Mouse (Mus musculus): ENCODE measurements at regions not wholly inside any gene's neighbourhood (a gene's known extent, or its start where the extent isn't known, plus 50 kb on each side); places are given as distances from the start of the nearest gene placed in this dataset.

DNA sequence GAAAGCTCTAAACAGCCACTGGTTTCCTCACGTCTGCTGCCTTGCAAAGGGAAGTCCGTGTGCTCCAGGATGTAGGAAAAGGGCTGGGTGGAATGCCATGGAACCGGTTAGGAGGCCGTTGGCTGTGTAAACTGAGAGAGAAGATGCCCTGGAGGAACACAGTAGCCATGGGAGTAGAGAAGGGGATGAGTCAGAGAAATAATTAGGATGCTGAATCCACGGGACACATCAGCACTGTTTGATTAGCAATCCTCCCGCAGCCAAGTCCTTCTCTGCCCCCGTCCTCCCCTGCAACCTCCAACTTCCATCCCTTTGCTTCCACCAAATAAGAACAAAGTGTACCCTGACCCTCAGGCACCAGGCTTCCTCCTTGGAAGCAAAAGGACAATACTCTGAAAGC, 532.4 kb upstream of the Tmpo start:
- Histone ChIP-seq H3K79me2 (ENCODE audit: control insufficient read depth, insufficient read depth, low read length) (no peaks in the 10 kb centered on the region), H3K36me3 (ENCODE audit: control insufficient read depth, insufficient read depth, low read length) (no peaks in the 10 kb centered on the region)
- WGBS: 27% methylated on average over 7 of the region's 7 CpGs

DNA sequence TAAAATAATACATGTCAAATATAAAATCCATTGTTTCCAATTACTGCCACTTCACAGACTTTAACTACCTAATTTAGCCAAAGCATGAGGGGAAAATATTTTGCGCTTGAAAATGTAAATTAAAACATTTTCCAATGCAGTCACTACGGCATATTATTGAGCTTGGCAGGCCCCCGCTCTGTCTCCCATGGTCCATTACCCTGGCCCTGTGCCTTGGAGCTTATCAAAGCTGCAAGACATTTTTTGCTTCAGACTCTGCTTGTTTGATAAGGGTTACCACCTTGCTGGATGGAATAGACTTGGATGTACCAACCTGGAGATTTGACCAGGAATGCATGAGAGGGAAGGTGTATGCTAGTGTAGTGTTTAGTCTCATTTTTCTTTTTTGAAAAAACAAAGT, 525.7 kb upstream of the Tmpo start:
- Histone ChIP-seq H3K4me3 (ENCODE audit: insufficient read depth, low read depth, low read length) (no peak overlapping the region), H3K36me3 (ENCODE audit: control insufficient read depth, insufficient read depth, low read length) (no peaks in the 10 kb centered on the region), H3K79me2 (ENCODE audit: control insufficient read depth, insufficient read depth, low read length) (no peaks in the 10 kb centered on the region), H3K27me3 (ENCODE audit: control insufficient read depth, insufficient read depth, low read length) (0 out of 2 replicates have a peak, but pooled peaks cover 3% of the 10 kb centered on the region), H3K9ac (ENCODE audit: low read depth, low read length) (no peak overlapping the region), H3K27ac (replicated peaks; ENCODE audit: insufficient read depth, low read depth, low read length) (no peak overlapping the region), H3K4me1 (ENCODE audit: control insufficient read depth, insufficient read depth, low read length) (no peaks in the 10 kb centered on the region)
- DNase-seq (ENCODE audit: extremely low read depth, low read depth, low spot score): no peak
- 94% methylated on average over 3 of the region's 3 CpGs for WGBS
- TF ChIP-seq CTCF (IDR thresholded peaks at IDR 0.05; ENCODE audit: low read depth, low read length) (no peak), POLR2A (IDR thresholded peaks at IDR 0.05; ENCODE audit: extremely low read depth, insufficient read depth, low read length) (no peak)

More for the DNA sequence above, 532.4 kb upstream of the Tmpo start:
- H3K4me3 ChIP-seq (ENCODE audit: insufficient read depth, low read depth, low read length): no peak overlapping the region
- TF ChIP-seq POLR2A (IDR thresholded peaks at IDR 0.05; ENCODE audit: extremely low read depth, insufficient read depth, low read length) (no peak), CTCF (IDR thresholded peaks at IDR 0.05; ENCODE audit: low read depth, low read length) (no peak)
- no peak overlapping the region for H3K27ac ChIP-seq (replicated peaks; ENCODE audit: insufficient read depth, low read depth, low read length)
- H3K9ac ChIP-seq (ENCODE audit: low read depth, low read length): no peak overlapping the region
- H3K4me1 ChIP-seq (ENCODE audit: control insufficient read depth, insufficient read depth, low read length): no peaks in the 10 kb centered on the region
- 0 out of 2 replicates have a peak, but pooled peaks cover 2% of the 10 kb centered on the region for H3K27me3 ChIP-seq (ENCODE audit: control insufficient read depth, insufficient read depth, low read length)
- no peak for DNase-seq (ENCODE audit: extremely low read depth, low read depth, low spot score)

DNA sequence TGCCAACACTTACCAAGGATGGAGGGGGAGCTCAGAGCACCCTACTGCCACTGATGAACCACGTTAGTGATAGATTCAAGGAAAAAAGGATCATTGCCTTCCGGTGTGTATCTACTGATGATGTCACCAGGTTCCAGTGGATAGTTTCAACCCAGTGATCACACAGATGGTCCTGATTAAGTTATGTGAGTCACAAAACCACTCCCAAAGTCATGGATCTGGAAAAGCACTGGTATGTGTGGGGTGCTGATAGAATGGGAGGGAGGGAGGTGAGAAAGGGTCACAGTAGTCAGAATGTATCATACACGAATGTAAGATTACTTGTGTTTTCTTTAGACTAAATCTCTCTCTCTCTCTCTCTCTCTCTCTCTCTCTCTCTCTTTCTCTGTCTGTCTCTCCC, 523.6 kb upstream of the Tmpo start:
- no peak for DNase-seq (ENCODE audit: extremely low read depth, low read depth, low spot score)
- Histone ChIP-seq H3K9ac (ENCODE audit: low read depth, low read length) (no peak overlapping the region), H3K4me3 (ENCODE audit: insufficient read depth, low read depth, low read length) (no peak overlapping the region), H3K27ac (replicated peaks; ENCODE audit: insufficient read depth, low read depth, low read length) (no peak overlapping the region), H3K4me1 (ENCODE audit: control insufficient read depth, insufficient read depth, low read length) (no peaks in the 10 kb centered on the region), H3K36me3 (ENCODE audit: control insufficient read depth, insufficient read depth, low read length) (no peaks in the 10 kb centered on the region), H3K27me3 (ENCODE audit: control insufficient read depth, insufficient read depth, low read length) (0 out of 2 replicates have a peak, but pooled peaks cover 3% of the 10 kb centered on the region), H3K79me2 (ENCODE audit: control insufficient read depth, insufficient read depth, low read length) (no peaks in the 10 kb centered on the region)
- 57% methylated on average over 3 of the region's 3 CpGs for WGBS
- TF ChIP-seq CTCF (IDR thresholded peaks at IDR 0.05; ENCODE audit: low read depth, low read length) (no peak), POLR2A (IDR thresholded peaks at IDR 0.05; ENCODE audit: extremely low read depth, insufficient read depth, low read length) (no peak)

DNA sequence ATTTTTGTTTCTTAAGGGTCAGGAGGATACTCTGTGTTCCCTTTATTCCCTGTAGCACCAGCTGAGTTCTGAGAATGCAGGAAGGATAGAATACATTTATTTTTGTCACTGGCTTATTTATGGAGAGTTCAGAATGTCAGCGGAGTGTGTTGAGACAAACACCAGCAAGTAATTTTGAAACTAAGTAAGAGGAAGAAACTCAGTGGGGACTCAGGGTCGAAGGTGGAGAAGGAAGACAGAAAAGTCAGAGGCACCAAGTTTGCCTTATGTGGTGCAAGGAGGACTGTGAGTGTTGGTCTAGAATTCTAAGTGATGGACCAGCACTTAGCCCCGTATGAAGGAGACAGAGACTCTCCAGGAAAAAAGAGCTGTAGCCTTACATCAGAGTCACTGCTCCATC, 520.7 kb upstream of the Tmpo start:
- DNase-seq (ENCODE audit: extremely low read depth, low read depth, low spot score): peak; percentile 19
- 0 out of 2 replicates have a peak, but pooled peaks cover 3% of the 10 kb centered on the region for H3K27me3 ChIP-seq (ENCODE audit: control insufficient read depth, insufficient read depth, low read length)
- no peak overlapping the region for H3K4me3 ChIP-seq (ENCODE audit: insufficient read depth, low read depth, low read length)
- no peaks in the 10 kb centered on the region for H3K79me2 ChIP-seq (ENCODE audit: control insufficient read depth, insufficient read depth, low read length)
- 75% methylated on average over 3 of the region's 3 CpGs for WGBS
- no peak overlapping the region for H3K9ac ChIP-seq (ENCODE audit: low read depth, low read length)
- no peak for TF ChIP-seq POLR2A (IDR thresholded peaks at IDR 0.05; ENCODE audit: extremely low read depth, insufficient read depth, low read length)
- TF ChIP-seq CTCF (IDR thresholded peaks at IDR 0.05; ENCODE audit: low read depth, low read length): no peak
- no peak overlapping the region for H3K27ac ChIP-seq (replicated peaks; ENCODE audit: insufficient read depth, low read depth, low read length)
- no peaks in the 10 kb centered on the region for H3K4me1 ChIP-seq (ENCODE audit: control insufficient read depth, insufficient read depth, low read length)
- no peaks in the 10 kb centered on the region for H3K36me3 ChIP-seq (ENCODE audit: control insufficient read depth, insufficient read depth, low read length)

DNA sequence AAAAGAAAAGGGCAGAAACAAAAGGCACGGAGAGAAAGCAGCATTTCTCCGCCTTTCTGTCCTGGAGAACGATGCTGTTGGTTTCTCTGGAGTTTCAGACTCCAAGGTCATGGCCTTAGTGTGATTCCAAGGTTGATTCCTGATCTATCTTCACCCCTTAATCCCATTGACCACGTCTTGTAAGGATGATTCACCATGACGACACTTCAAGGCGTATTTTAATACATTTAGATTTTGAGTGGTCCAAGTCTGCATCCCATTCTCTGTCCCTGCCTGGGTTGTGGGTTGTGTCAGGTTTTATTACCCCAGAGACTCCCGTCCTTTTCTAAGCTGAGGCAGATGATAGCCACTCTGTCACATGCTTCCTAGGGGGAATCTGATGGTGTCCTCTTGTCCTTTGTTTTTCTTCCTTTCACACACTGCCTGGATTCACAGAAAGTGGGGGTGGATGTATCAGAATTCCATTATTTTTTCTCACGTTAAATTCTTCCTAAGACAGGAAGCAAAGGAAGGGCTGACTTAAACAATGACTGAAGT, 505.0 kb upstream of the Tmpo start:
- no peak overlapping the region for H3K27ac ChIP-seq (replicated peaks; ENCODE audit: insufficient read depth, low read depth, low read length)
- H3K36me3 ChIP-seq (ENCODE audit: control insufficient read depth, insufficient read depth, low read length): no peaks in the 10 kb centered on the region
- no peaks in the 10 kb centered on the region for H3K27me3 ChIP-seq (ENCODE audit: control insufficient read depth, insufficient read depth, low read length)
- 81% methylated on average over 8 of the region's 8 CpGs for WGBS
- TF ChIP-seq POLR2A (IDR thresholded peaks at IDR 0.05; ENCODE audit: extremely low read depth, insufficient read depth, low read length) (no peak), CTCF (IDR thresholded peaks at IDR 0.05; ENCODE audit: low read depth, low read length) (no peak)
- H3K4me1 ChIP-seq (ENCODE audit: control insufficient read depth, insufficient read depth, low read length): peaks cover 2% of the 10 kb centered on the region; the same call in 1 of the 2 replicates
- no peak overlapping the region for H3K4me3 ChIP-seq (ENCODE audit: insufficient read depth, low read depth, low read length)
- H3K9ac ChIP-seq (ENCODE audit: low read depth, low read length): no peak overlapping the region
- H3K79me2 ChIP-seq (ENCODE audit: control insufficient read depth, insufficient read depth, low read length): no peaks in the 10 kb centered on the region
- DNase-seq (ENCODE audit: extremely low read depth, low read depth, low spot score): no peak

DNA sequence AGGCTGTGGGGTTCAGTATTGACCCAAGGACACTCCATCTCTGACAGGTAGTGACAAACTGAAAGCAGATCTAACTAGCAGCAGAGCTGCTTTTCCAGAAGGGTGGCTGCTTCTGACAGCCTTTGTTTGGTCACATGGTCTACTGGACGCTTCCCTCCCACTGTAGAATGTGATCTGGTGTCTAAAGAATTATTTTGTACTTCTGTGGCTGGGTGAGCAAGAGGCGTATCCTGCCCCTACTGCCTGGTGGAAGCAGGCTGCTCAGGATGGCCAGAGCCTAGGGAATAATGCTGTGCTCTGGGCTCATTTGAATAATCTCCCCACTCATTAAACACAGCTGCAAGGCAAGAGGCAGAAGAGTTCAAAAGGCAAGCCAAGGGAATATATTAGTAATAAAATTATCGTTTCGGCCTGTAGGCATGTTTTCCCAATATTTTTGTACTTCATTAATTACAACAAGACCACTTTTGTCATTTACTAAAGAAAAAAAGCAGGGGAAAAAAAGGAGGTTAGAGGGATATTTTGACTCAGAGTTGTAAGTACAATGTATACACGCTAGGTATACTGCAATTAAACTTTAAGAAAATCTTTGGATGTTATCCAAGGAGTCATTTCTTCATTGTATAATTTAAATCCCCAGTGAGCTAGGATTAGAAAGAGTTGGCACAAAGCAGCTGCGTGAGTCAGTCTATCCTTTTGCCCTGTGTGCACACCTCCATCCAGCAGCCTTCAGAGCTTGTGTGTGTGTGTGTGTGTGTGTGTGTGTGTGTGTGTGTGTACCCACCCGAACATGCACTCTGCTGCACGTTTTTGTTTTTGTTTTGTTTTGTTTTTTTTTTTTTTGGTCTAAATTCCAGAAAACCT, 504.3 kb upstream of the Tmpo start:
- Histone ChIP-seq H3K9ac (ENCODE audit: low read depth, low read length) (no peak overlapping the region), H3K27me3 (ENCODE audit: control insufficient read depth, insufficient read depth, low read length) (no peaks in the 10 kb centered on the region), H3K4me3 (ENCODE audit: insufficient read depth, low read depth, low read length) (no peak overlapping the region), H3K27ac (replicated peaks; ENCODE audit: insufficient read depth, low read depth, low read length) (no peak overlapping the region), H3K79me2 (ENCODE audit: control insufficient read depth, insufficient read depth, low read length) (no peaks in the 10 kb centered on the region), H3K4me1 (ENCODE audit: control insufficient read depth, insufficient read depth, low read length) (peaks cover 2% of the 10 kb centered on the region; the same call in 1 of the 2 replicates), H3K36me3 (ENCODE audit: control insufficient read depth, insufficient read depth, low read length) (no peaks in the 10 kb centered on the region)
- TF ChIP-seq POLR2A (IDR thresholded peaks at IDR 0.05; ENCODE audit: extremely low read depth, insufficient read depth, low read length) (no peak), CTCF (IDR thresholded peaks at IDR 0.05; ENCODE audit: low read depth, low read length) (no peak)
- no peak for DNase-seq (ENCODE audit: extremely low read depth, low read depth, low spot score)
- WGBS: 69% methylated on average over 8 of the region's 8 CpGs

Measured in liver, adult 2 months (tissue).